Mouse (Mus musculus) lung, postnatal 14 days (tissue): ENCODE measurements at regions not wholly inside any gene's neighbourhood (a gene's known extent, or its start where the extent isn't known, plus 50 kb on each side); places are given as distances from the start of the nearest gene placed in this dataset.

Source experiments
- DNase-seq: peaks from one replicate; pipeline ENCODE4 v3.0.0; 2021

GRCm38 (mm10) chr16:7839139-7839538, 585.8 kb downstream of the Tmem114 start:
- DNase-seq: no peak

GRCm38 (mm10) chr16:7831142-7831541, 593.8 kb downstream of the Tmem114 start:
- DNase-seq: no peak

GRCm38 (mm10) chr16:7829939-7830650, 594.8 kb downstream of the Tmem114 start:
- no peak for DNase-seq

GRCm38 (mm10) chr16:7801161-7801560, 623.8 kb downstream of the Tmem114 start:
- DNase-seq: no peak

GRCm38 (mm10) chr16:7797176-7797786, 627.7 kb downstream of the Tmem114 start:
- no peak for DNase-seq

- DNase-seq: no peak
These were observed 629.4 kb downstream of the Tmem114 start for GRCm38 (mm10) chr16:7795561-7795960.

GRCm38 (mm10) chr16:7792521-7792920, 632.4 kb downstream of the Tmem114 start:
- DNase-seq: no peak

GRCm38 (mm10) chr16:7790260-7790659, 634.7 kb downstream of the Tmem114 start:
- no peak for DNase-seq

GRCm38 (mm10) chr16:7788209-7788608, 636.7 kb downstream of the Tmem114 start:
- no peak for DNase-seq

GRCm38 (mm10) chr16:7781506-7781905, 643.4 kb downstream of the Tmem114 start:
- no peak for DNase-seq

GRCm38 (mm10) chr16:7775635-7776034, 649.3 kb downstream of the Tmem114 start:
- no peak for DNase-seq

GRCm38 (mm10) chr16:7768433-7768832, 656.5 kb downstream of the Tmem114 start:
- DNase-seq: no peak

- DNase-seq: no peak
These were observed 657.2 kb downstream of the Tmem114 start for GRCm38 (mm10) chr16:7767691-7768090.

- no peak for DNase-seq
These were observed 660.6 kb downstream of the Tmem114 start for GRCm38 (mm10) chr16:7764383-7764782.

- no peak for DNase-seq
These were observed 696.8 kb downstream of the Tmem114 start for GRCm38 (mm10) chr16:7728186-7728585.

GRCm38 (mm10) chr16:7725225-7725624, 699.7 kb downstream of the Tmem114 start:
- no peak for DNase-seq

- DNase-seq: no peak
These were observed 723.5 kb downstream of the Tmem114 start for GRCm38 (mm10) chr16:7701471-7701870.

- DNase-seq: no peak
These were observed 739.5 kb downstream of the Tmem114 start for GRCm38 (mm10) chr16:7685484-7685883.

- no peak for DNase-seq
These were observed 758.8 kb downstream of the Tmem114 start for GRCm38 (mm10) chr16:7666096-7666495.

- DNase-seq: no peak
These were observed 766.8 kb downstream of the Tmem114 start for GRCm38 (mm10) chr16:7658133-7658532.

GRCm38 (mm10) chr16:7654451-7654850, 770.5 kb downstream of the Tmem114 start:
- DNase-seq: peak; percentile 28

GRCm38 (mm10) chr16:7649771-7650170, 775.2 kb downstream of the Tmem114 start:
- no peak for DNase-seq

- DNase-seq: no peak
These were observed 777.5 kb downstream of the Tmem114 start for GRCm38 (mm10) chr16:7647275-7647926.

GRCm38 (mm10) chr16:7644363-7644762, 780.6 kb downstream of the Tmem114 start:
- DNase-seq: no peak
